23 mouse cellular contexts compared by ENCODE assay signal in genomic region chr10:75302536-75302935, GRCm38 (mm10). TPM values are rescaled to one million over a fixed set of nuclear protein-coding genes. Genes with fewer than 3 reads are reported as not detected.
A peak's percentile ranks its signal among the peaks of the same experiment; 100 is the strongest.
DNase-seq lines count a peak whose midpoint lies in the region; ATAC-seq and TF ChIP-seq lines count a peak whose summit lies in the region.
"Had no signal": no experiment of that assay in that cellular context is flagged by ENCODE, and none has a peak within 500 bp of the region (broad histone marks: within the 10 kb centered on the region; RNA-seq: fewer than 3 reads in every experiment).

No protein-coding gene starts in this region.

- peaks cover 27% of the 10 kb centered on the region for H3K36me3 ChIP-seq in forebrain, embryonic 14.5 days (ENCODE audit: control insufficient read depth, insufficient read depth, low read length)
- H3K36me3 ChIP-seq in forebrain, embryonic 16.5 days (ENCODE audit: control insufficient read depth, insufficient read depth): peaks cover 4% of the 10 kb centered on the region
- no peaks in the 10 kb centered on the region for H3K36me3 ChIP-seq in liver, embryonic 11.5 days (ENCODE audit: control insufficient read depth, insufficient read depth, low read length)
- peaks cover 0 to 63% of the 10 kb centered on the region in 2 experiments; a peak in 2 of 4 replicates for H3K36me3 ChIP-seq in MEL (ENCODE audit: control insufficient read depth in 1 of 2, insufficient read depth in 2 of 2, low read length in 2 of 2)
- peaks cover 12% of the 10 kb centered on the region; the same call in 1 of the 2 replicates for H3K36me3 ChIP-seq in liver, embryonic 15.5 days (replicated peaks)

- H3K79me2 ChIP-seq in MEL (ENCODE audit: control insufficient read depth, insufficient read depth, low read length, poor library complexity): no peaks in the 10 kb centered on the region

- peak overlapping the region; percentile 75; the same call in 1 of the 2 replicates for H3K27ac ChIP-seq in forebrain, embryonic 14.5 days (ENCODE audit: low read depth, low read length)
- no peak overlapping the region for H3K27ac ChIP-seq in forebrain, embryonic 16.5 days (ENCODE audit: low read length)
- H3K27ac ChIP-seq in liver, embryonic 11.5 days (ENCODE audit: low read depth, low read length): peak overlapping the region; percentile 67
- peak overlapping the region; percentile 92 for H3K27ac ChIP-seq in MEL (ENCODE audit: control insufficient read depth, low read depth, low read length)
- H3K27ac ChIP-seq in liver, embryonic 15.5 days (replicated peaks): 0 out of 2 replicates have a peak overlapping the region, but pooled peaks have one; percentile 19
- H3K27ac ChIP-seq: forebrain, embryonic 12.5 days; hindbrain, embryonic 14.5 days; neural tube, embryonic 12.5 days had no signal

- no peak for TF ChIP-seq RAD21 in MEL (IDR thresholded peaks at IDR 0.05; ENCODE audit: low read depth, low read length)

- TF ChIP-seq EP300 in MEL (IDR thresholded peaks at IDR 0.05; ENCODE audit: low read depth in 1 of 2, low read length in 2 of 2): no peak

- no peak for TF ChIP-seq CTCF in MEL (IDR thresholded peaks at IDR 0.05 in 2 of 3, conservative IDR thresholded peaks at IDR 0.05 in 1 of 3; ENCODE audit: control insufficient read depth in 1 of 3, insufficient read depth in 1 of 3, low read depth in 2 of 3, low read length in 3 of 3, poor library complexity in 1 of 3, severe bottlenecking in 1 of 3)

- ATAC-seq in forebrain, embryonic 14.5 days: no peak
- no peak for ATAC-seq in forebrain, embryonic 16.5 days
- no peak for ATAC-seq in liver, embryonic 11.5 days (replicated peaks; ENCODE audit: low FRiP score)
- no peak for ATAC-seq in liver, embryonic 15.5 days (ENCODE audit: insufficient read depth)
- ATAC-seq: intestine, postnatal 0 days; midbrain, embryonic 16.5 days had no signal

- H3K9me3 ChIP-seq in forebrain, embryonic 14.5 days (replicated peaks; ENCODE audit: control insufficient read depth, low read length): no peaks in the 10 kb centered on the region
- no peaks in the 10 kb centered on the region for H3K9me3 ChIP-seq in forebrain, embryonic 16.5 days (ENCODE audit: control insufficient read depth, low read length)
- H3K9me3 ChIP-seq in liver, embryonic 11.5 days (ENCODE audit: control insufficient read depth, low read length): no peaks in the 10 kb centered on the region
- no peaks in the 10 kb centered on the region for H3K9me3 ChIP-seq in MEL (replicated peaks; ENCODE audit: insufficient read depth, low read length)
- H3K9me3 ChIP-seq in liver, embryonic 15.5 days (replicated peaks): no peaks in the 10 kb centered on the region
- H3K9me3 ChIP-seq: forebrain, embryonic 12.5 days; neural tube, embryonic 12.5 days had no signal

- no peak overlapping the region for H3K4me3 ChIP-seq in forebrain, embryonic 14.5 days (ENCODE audit: low read depth, low read length)
- no peak overlapping the region for H3K4me3 ChIP-seq in forebrain, embryonic 16.5 days (replicated peaks; ENCODE audit: low read length)
- no peak overlapping the region for H3K4me3 ChIP-seq in liver, embryonic 11.5 days (ENCODE audit: low read depth, low read length)
- H3K4me3 ChIP-seq in MEL (ENCODE audit: control insufficient read depth in 1 of 2, insufficient read depth in 1 of 2, low read depth in 2 of 2, low read length in 2 of 2): no peak overlapping the region
- no peak overlapping the region for H3K4me3 ChIP-seq in liver, embryonic 15.5 days (replicated peaks)
- H3K4me3 ChIP-seq: erythroblast, embryonic 14.5 days; forebrain, embryonic 12.5 days; neural tube, embryonic 12.5 days had no signal

- H3K27me3 ChIP-seq in forebrain, embryonic 14.5 days (replicated peaks; ENCODE audit: control insufficient read depth, insufficient read depth, low read length): no peaks in the 10 kb centered on the region
- no peaks in the 10 kb centered on the region for H3K27me3 ChIP-seq in forebrain, embryonic 16.5 days (replicated peaks; ENCODE audit: control insufficient read depth, insufficient read depth, low read length)
- no peaks in the 10 kb centered on the region for H3K27me3 ChIP-seq in liver, embryonic 11.5 days (replicated peaks; ENCODE audit: control insufficient read depth, insufficient read depth, low read length)
- H3K27me3 ChIP-seq in MEL (ENCODE audit: control insufficient read depth in 1 of 2, insufficient read depth in 2 of 2, low read length in 2 of 2): no peaks in the 10 kb centered on the region
- no peaks in the 10 kb centered on the region for H3K27me3 ChIP-seq in liver, embryonic 15.5 days
- H3K27me3 ChIP-seq: forebrain, embryonic 12.5 days; neural tube, embryonic 12.5 days had no signal

- 93% methylated on average over 4 of the region's 4 CpGs for WGBS in forebrain, embryonic 14.5 days
- WGBS in forebrain, embryonic 16.5 days: 92% methylated on average over 4 of the region's 4 CpGs
- WGBS in liver, embryonic 11.5 days: 68% methylated on average over 4 of the region's 4 CpGs
- WGBS in liver, embryonic 15.5 days (ENCODE audit: insufficient replicate concordance): 49% methylated on average over 4 of the region's 4 CpGs

- no peak for TF ChIP-seq POLR2A in MEL (IDR thresholded peaks at IDR 0.05; ENCODE audit: control insufficient read depth in 1 of 2, insufficient read depth in 1 of 2, low read depth in 1 of 2, low read length in 2 of 2, poor library complexity in 1 of 2)

- H3K4me1 ChIP-seq in forebrain, embryonic 14.5 days (ENCODE audit: control insufficient read depth, insufficient read depth, low read length): peaks cover 7% of the 10 kb centered on the region
- peaks cover 14% of the 10 kb centered on the region for H3K4me1 ChIP-seq in forebrain, embryonic 16.5 days (replicated peaks; ENCODE audit: control insufficient read depth, insufficient read depth, low read length)
- peaks cover 45% of the 10 kb centered on the region for H3K4me1 ChIP-seq in liver, embryonic 11.5 days (replicated peaks; ENCODE audit: control insufficient read depth, insufficient read depth, low read length)
- peaks cover 45 to 61% of the 10 kb centered on the region in 2 experiments for H3K4me1 ChIP-seq in MEL (ENCODE audit: control insufficient read depth in 1 of 2, insufficient read depth in 2 of 2, low read length in 2 of 2)
- peaks cover 45% of the 10 kb centered on the region for H3K4me1 ChIP-seq in liver, embryonic 15.5 days (replicated peaks)
- H3K4me1 ChIP-seq: neural tube, embryonic 12.5 days had no signal

- no peak for DNase-seq in forebrain, embryonic 14.5 days (ENCODE audit: low spot score)
- no peak for DNase-seq in liver, embryonic 11.5 days (ENCODE audit: low spot score)
- no peak for DNase-seq in liver
- no peak for DNase-seq in MEL (ENCODE audit: low read depth, low spot score)
- DNase-seq in urinary bladder, adult 2 months (ENCODE audit: low spot score): no peak
- DNase-seq: adrenal gland, adult 8-10 months; cerebellum, adult 9-11 months; heart, postnatal 36 days; kidney, adult 9 months; kidney, postnatal 10 days; lung, embryonic 14.5 days; lung, postnatal 14 days; right cerebral cortex, adult 18-20 months; right cerebral cortex, postnatal 4 days had no signal

- no peak overlapping the region for H3K4me2 ChIP-seq in forebrain, embryonic 14.5 days (ENCODE audit: low read length)
- H3K4me2 ChIP-seq in forebrain, embryonic 16.5 days (ENCODE audit: low read length): no peak overlapping the region
- no peak overlapping the region; the same call in 1 of the 2 replicates for H3K4me2 ChIP-seq in liver, embryonic 11.5 days
- H3K4me2 ChIP-seq in liver, embryonic 15.5 days: no peak overlapping the region
- H3K4me2 ChIP-seq: forebrain, embryonic 12.5 days; hindbrain, embryonic 14.5 days; lung, embryonic 14.5 days; midbrain, embryonic 11.5 days; neural tube, embryonic 12.5 days had no signal

- no peak overlapping the region for H3K9ac ChIP-seq in forebrain, embryonic 14.5 days (ENCODE audit: low read length)
- no peak overlapping the region for H3K9ac ChIP-seq in forebrain, embryonic 16.5 days (replicated peaks; ENCODE audit: low read depth, low read length)
- H3K9ac ChIP-seq in liver, embryonic 11.5 days (ENCODE audit: low read depth, low read length): peak overlapping the region; percentile 42; the same call in 1 of the 2 replicates
- H3K9ac ChIP-seq in MEL (ENCODE audit: control insufficient read depth, low read depth, low read length, poor library complexity, severe bottlenecking): peak overlapping the region; percentile 42
- H3K9ac ChIP-seq in liver, embryonic 15.5 days: no peak overlapping the region
- H3K9ac ChIP-seq: forebrain, embryonic 12.5 days; hindbrain, embryonic 14.5 days; lung, embryonic 14.5 days; neural tube, embryonic 12.5 days had no signal

TF ChIP-seq in MEL, 35 proteins besides CTCF, POLR2A, EP300 and RAD21 (continues in another document):
- TF ChIP-seq ETS1 (IDR thresholded peaks at IDR 0.05; ENCODE audit: low read depth, low read length) (no peak), MAX (IDR thresholded peaks at IDR 0.05; ENCODE audit: low read length) (no peak), UBTF (IDR thresholded peaks at IDR 0.05; ENCODE audit: borderline replicate concordance, insufficient read depth, low read depth, low read length) (no peak), ELF1 (IDR thresholded peaks at IDR 0.05; ENCODE audit: low read depth, low read length) (no peak), MEF2A (IDR thresholded peaks at IDR 0.05; ENCODE audit: extremely low read depth, insufficient replicate concordance, low read depth, low read length, poor library complexity, severe bottlenecking) (no peak), HCFC1 (IDR thresholded peaks at IDR 0.05; ENCODE audit: low read depth, low read length) (no peak), KAT2A (conservative IDR thresholded peaks at IDR 0.05; ENCODE audit: low read depth, low read length) (no peak), ZMIZ1 (IDR thresholded peaks at IDR 0.05; ENCODE audit: low read depth, low read length) (no peak), TAL1 (IDR thresholded peaks at IDR 0.05; ENCODE audit: low read length) (no peak), NELFE (IDR thresholded peaks at IDR 0.05; ENCODE audit: low read depth, low read length) (no peak), BHLHE40 (IDR thresholded peaks at IDR 0.05; ENCODE audit: borderline replicate concordance, low read depth, low read length) (no peak), USF2 (IDR thresholded peaks at IDR 0.05; ENCODE audit: borderline replicate concordance in 1 of 2, insufficient read depth in 1 of 2, low read depth in 1 of 2, low read length in 2 of 2) (no peak), MAZ (IDR thresholded peaks at IDR 0.05; ENCODE audit: low read depth, low read length) (no peak)

RNA-seq across cellular contexts. Expression of gene Adora2a, which starts 14.1 kb away (rescaled TPM):
- 8.8 and 12.5 TPM in 2 replicates for polyA plus RNA-seq in forebrain, embryonic 14.5 days (2014; fragmentation: Nextera tagmentation; extraction: Ambion mirVana)
- 9.9 and 11.7 TPM in 2 replicates for polyA plus RNA-seq in forebrain, embryonic 16.5 days (2015; fragmentation: Nextera tagmentation; extraction: Ambion mirVana)
- 5.1 and 6.0 TPM in 2 replicates for polyA plus RNA-seq in liver, embryonic 11.5 days (2014; fragmentation: Nextera tagmentation; extraction: Ambion mirVana)
- total RNA-seq in MEL (2012; rRNA removed): not detected in 2 replicates
- under 1 TPM in 1 of 2 experiments, not detected in 1; 0.04 TPM for polyA plus RNA-seq in MEL (2012; ENCODE audit: insufficient read depth in 1 of 2, insufficient read length in 2 of 2, low read depth in 1 of 2, low replicate concordance in 2 of 2, missing spikeins in 1 of 2)
- 1.4 and 1.8 TPM in 2 replicates for polyA plus RNA-seq in liver, embryonic 15.5 days (2015; fragmentation: Nextera tagmentation; extraction: Ambion mirVana)
- polyA plus RNA-seq in urinary bladder, adult 2 months (2012; rRNA removed): 2.0 and 2.1 TPM in 2 replicates
- polyA plus RNA-seq: erythroblast, embryonic 14.5 days had no signal

Comparison
In these comparisons a context has a peak if more than half of its experiments do, and no peak if none do; other contexts are left out.
1. H3K9ac ChIP-seq: peak in liver, embryonic 11.5 days (single experiment) and MEL (single experiment); none in forebrain, embryonic 14.5 days (single experiment), forebrain, embryonic 16.5 days (single experiment) and liver, embryonic 15.5 days (single experiment).